Mouse (Mus musculus): ENCODE results near the gene Apol9a. TPM values are rescaled to one million over a fixed set of nuclear protein-coding genes. Genes with fewer than 3 reads are reported as not detected.
A peak's percentile ranks its signal among the peaks of the same experiment; 100 is the strongest.

The Apol9a gene
- polyA plus RNA-seq, 1 experiment: not detected

- Histone ChIP-seq H3K4me1 (ENCODE audit: control insufficient read depth, insufficient read depth, low read length) (peaks cover 55% of the 10 kb centered on the region), H3K4me3 (ENCODE audit: insufficient read depth, low read depth, low read length) (no peak overlapping the region), H3K27ac (ENCODE audit: insufficient read depth, low read depth, low read length) (peak overlapping the region; percentile 92)
- WGBS: 23% methylated on average over 6 of the region's 6 CpGs
- TF ChIP-seq POLR2A (IDR thresholded peaks at IDR 0.05; ENCODE audit: insufficient read depth, low read depth, low read length): no peak
- TF ChIP-seq CTCF (IDR thresholded peaks at IDR 0.05; ENCODE audit: insufficient read depth, low read depth, low read length): no peak
Measured at GRCm38 (mm10) chr15:77363578-77363977, 47.4 kb downstream of the Apol9a start.

GRCm38 (mm10) chr15:77362952-77363351 lies 48.0 kb downstream of the Apol9a start:
- Histone ChIP-seq H3K4me3 (ENCODE audit: insufficient read depth, low read depth, low read length) (no peak overlapping the region), H3K27ac (ENCODE audit: insufficient read depth, low read depth, low read length) (peak overlapping the region; percentile 92), H3K4me1 (ENCODE audit: control insufficient read depth, insufficient read depth, low read length) (peaks cover 56% of the 10 kb centered on the region)
- WGBS: 10% methylated on average over 5 of the region's 5 CpGs
- no peak for TF ChIP-seq CTCF (IDR thresholded peaks at IDR 0.05; ENCODE audit: insufficient read depth, low read depth, low read length)
- no peak for TF ChIP-seq POLR2A (IDR thresholded peaks at IDR 0.05; ENCODE audit: insufficient read depth, low read depth, low read length)

- WGBS: 81% methylated on average over 8 of the region's 8 CpGs
- Histone ChIP-seq H3K27ac (ENCODE audit: insufficient read depth, low read depth, low read length) (peak overlapping the region; percentile 45; the same call in 1 of the 2 replicates), H3K4me1 (ENCODE audit: control insufficient read depth, insufficient read depth, low read length) (peaks cover 45% of the 10 kb centered on the region), H3K4me3 (ENCODE audit: insufficient read depth, low read depth, low read length) (no peak overlapping the region)
- TF ChIP-seq CTCF (IDR thresholded peaks at IDR 0.05; ENCODE audit: insufficient read depth, low read depth, low read length) (no peak), POLR2A (IDR thresholded peaks at IDR 0.05; ENCODE audit: insufficient read depth, low read depth, low read length) (no peak)
Measured at GRCm38 (mm10) chr15:77359905-77360304, 51.0 kb downstream of the Apol9a start.

GRCm38 (mm10) chr15:77359486-77359885 lies 51.4 kb downstream of the Apol9a start:
- H3K4me3 ChIP-seq (ENCODE audit: insufficient read depth, low read depth, low read length): no peak overlapping the region
- TF ChIP-seq POLR2A (IDR thresholded peaks at IDR 0.05; ENCODE audit: insufficient read depth, low read depth, low read length): no peak
- TF ChIP-seq CTCF (IDR thresholded peaks at IDR 0.05; ENCODE audit: insufficient read depth, low read depth, low read length): no peak
- peaks cover 48% of the 10 kb centered on the region for H3K4me1 ChIP-seq (ENCODE audit: control insufficient read depth, insufficient read depth, low read length)
- WGBS: 76% methylated on average over 9 of the region's 9 CpGs
- H3K27ac ChIP-seq (ENCODE audit: insufficient read depth, low read depth, low read length): peak overlapping the region; percentile 45

GRCm38 (mm10) chr15:77359084-77359483 lies 51.9 kb downstream of the Apol9a start:
- 36% methylated on average over 6 of the region's 6 CpGs for WGBS
- Histone ChIP-seq H3K4me3 (ENCODE audit: insufficient read depth, low read depth, low read length) (0 out of 2 replicates have a peak overlapping the region, but pooled peaks have one; percentile 6), H3K4me1 (ENCODE audit: control insufficient read depth, insufficient read depth, low read length) (peaks cover 46% of the 10 kb centered on the region), H3K27ac (ENCODE audit: insufficient read depth, low read depth, low read length) (peak overlapping the region; percentile 45)
- TF ChIP-seq POLR2A (IDR thresholded peaks at IDR 0.05; ENCODE audit: insufficient read depth, low read depth, low read length) (no peak), CTCF (IDR thresholded peaks at IDR 0.05; ENCODE audit: insufficient read depth, low read depth, low read length) (no peak)

GRCm38 (mm10) chr15:77358320-77359040 lies 52.5 kb downstream of the Apol9a start:
- peak overlapping the region; percentile 20 for H3K4me3 ChIP-seq (ENCODE audit: insufficient read depth, low read depth, low read length)
- H3K27ac ChIP-seq (ENCODE audit: insufficient read depth, low read depth, low read length): no peak overlapping the region; the same call in 1 of the 2 replicates
- peak; percentile 90 for TF ChIP-seq CTCF (IDR thresholded peaks at IDR 0.05; ENCODE audit: insufficient read depth, low read depth, low read length)
- no peak for TF ChIP-seq POLR2A (IDR thresholded peaks at IDR 0.05; ENCODE audit: insufficient read depth, low read depth, low read length)
- 13% methylated on average over 29 of the region's 29 CpGs for WGBS
- H3K4me1 ChIP-seq (ENCODE audit: control insufficient read depth, insufficient read depth, low read length): peaks cover 45% of the 10 kb centered on the region

- TF ChIP-seq POLR2A (IDR thresholded peaks at IDR 0.05; ENCODE audit: insufficient read depth, low read depth, low read length) (no peak), CTCF (IDR thresholded peaks at IDR 0.05; ENCODE audit: insufficient read depth, low read depth, low read length) (no peak)
- Histone ChIP-seq H3K4me1 (ENCODE audit: control insufficient read depth, insufficient read depth, low read length) (peaks cover 39% of the 10 kb centered on the region), H3K27ac (ENCODE audit: insufficient read depth, low read depth, low read length) (peak overlapping the region; percentile 75), H3K4me3 (ENCODE audit: insufficient read depth, low read depth, low read length) (peak overlapping the region; percentile 39)
- WGBS: 12% methylated on average over 11 of the region's 11 CpGs
Measured at GRCm38 (mm10) chr15:77356248-77356810, 54.6 kb downstream of the Apol9a start.

- TF ChIP-seq POLR2A (IDR thresholded peaks at IDR 0.05; ENCODE audit: insufficient read depth, low read depth, low read length): no peak
- no peak for TF ChIP-seq CTCF (IDR thresholded peaks at IDR 0.05; ENCODE audit: insufficient read depth, low read depth, low read length)
- 77% methylated on average over 6 of the region's 6 CpGs for WGBS
- no peak overlapping the region for H3K4me3 ChIP-seq (ENCODE audit: insufficient read depth, low read depth, low read length)
- H3K27ac ChIP-seq (ENCODE audit: insufficient read depth, low read depth, low read length): peak overlapping the region; percentile 32; the same call in 1 of the 2 replicates
- H3K4me1 ChIP-seq (ENCODE audit: control insufficient read depth, insufficient read depth, low read length): peaks cover 38% of the 10 kb centered on the region
Measured at GRCm38 (mm10) chr15:77354848-77355551, 55.9 kb downstream of the Apol9a start.

GRCm38 (mm10) chr15:77354496-77354847 lies 56.5 kb downstream of the Apol9a start:
- peaks cover 36% of the 10 kb centered on the region for H3K4me1 ChIP-seq (ENCODE audit: control insufficient read depth, insufficient read depth, low read length)
- 63% methylated on average over 4 of the region's 4 CpGs for WGBS
- TF ChIP-seq CTCF (IDR thresholded peaks at IDR 0.05; ENCODE audit: insufficient read depth, low read depth, low read length): no peak
- no peak for TF ChIP-seq POLR2A (IDR thresholded peaks at IDR 0.05; ENCODE audit: insufficient read depth, low read depth, low read length)
- H3K27ac ChIP-seq (ENCODE audit: insufficient read depth, low read depth, low read length): 0 out of 2 replicates have a peak overlapping the region, but pooled peaks have one; percentile 0
- no peak overlapping the region for H3K4me3 ChIP-seq (ENCODE audit: insufficient read depth, low read depth, low read length)

Other genes with a start within 250 kb of the Apol9a start
- gene Rbfox2, start 104.1 kb downstream of the Apol9a start, polyA plus RNA-seq (2012; ENCODE audit: insufficient read depth, insufficient read length, low replicate concordance, missing spikeins): 46.1 TPM in 1 of 2 replicates, not detected in the other
- gene Apol7a, start 12.0 kb downstream of the Apol9a start, polyA plus RNA-seq (2012; ENCODE audit: insufficient read depth, insufficient read length, low replicate concordance, missing spikeins): not detected in 2 replicates
- not detected in 2 replicates for gene Apol7b, start 36.4 kb upstream of the Apol9a start, polyA plus RNA-seq (2012; ENCODE audit: insufficient read depth, insufficient read length, low replicate concordance, missing spikeins)
- not detected in 2 replicates for gene Apol10a, start 65.9 kb upstream of the Apol9a start, polyA plus RNA-seq (2012; ENCODE audit: insufficient read depth, insufficient read length, low replicate concordance, missing spikeins)
- gene Apol11a, start 97.1 kb upstream of the Apol9a start, polyA plus RNA-seq (2012; ENCODE audit: insufficient read depth, insufficient read length, low replicate concordance, missing spikeins): not detected in 2 replicates
- gene Apol7c, start 122.2 kb upstream of the Apol9a start, polyA plus RNA-seq (2012; ENCODE audit: insufficient read depth, insufficient read length, low replicate concordance, missing spikeins): not detected in 2 replicates
- not detected in 2 replicates for gene 1700025B11Rik, start 150.8 kb upstream of the Apol9a start, polyA plus RNA-seq (2012; ENCODE audit: insufficient read depth, insufficient read length, low replicate concordance, missing spikeins)
- gene Apol10b, start 185.0 kb upstream of the Apol9a start, polyA plus RNA-seq (2012; ENCODE audit: insufficient read depth, insufficient read length, low replicate concordance, missing spikeins): not detected in 2 replicates
- not detected in 2 replicates for gene Gm36245, start 188.1 kb upstream of the Apol9a start, polyA plus RNA-seq (2012; ENCODE audit: insufficient read depth, insufficient read length, low replicate concordance, missing spikeins)
- not detected in 2 replicates for gene Apol11b, start 232.2 kb upstream of the Apol9a start, polyA plus RNA-seq (2012; ENCODE audit: insufficient read depth, insufficient read length, low replicate concordance, missing spikeins)

Measured in olfactory bulb, adult 2 months (tissue).